Mouse (Mus musculus): ENCODE measurements around the gene Them5.

Them5 gene

GRCm38 (mm10) chr3:94372641-94373040 is 30.7 kb downstream of the Them5 start, which contains the start of gene Rorc:
TSS of gene Rorc (plus strand) at chr3:94372794.
- peak; percentile 86 for DNase-seq

DNA sequence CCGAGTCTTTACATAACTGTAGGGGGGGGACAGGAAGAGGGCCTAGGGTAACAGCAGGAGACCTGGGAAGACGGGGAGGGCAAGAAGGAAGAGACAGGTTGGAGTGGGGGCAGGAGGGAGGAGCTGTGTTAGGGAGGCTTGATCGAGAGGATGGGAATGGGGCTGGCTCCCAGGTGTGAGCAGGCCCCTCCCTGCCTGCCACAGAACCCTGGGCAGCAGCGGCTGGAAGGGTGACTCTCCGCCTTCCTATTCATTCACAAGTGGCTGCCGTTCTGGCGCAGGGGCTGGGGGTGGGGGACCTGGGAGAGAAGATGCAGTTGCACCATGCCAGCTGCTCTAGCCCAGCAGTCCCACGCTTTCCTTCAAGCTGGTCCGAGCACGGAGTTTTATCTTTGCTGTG is 31.2 kb downstream of the Them5 start:
- peak; percentile 51 for DNase-seq

DNA sequence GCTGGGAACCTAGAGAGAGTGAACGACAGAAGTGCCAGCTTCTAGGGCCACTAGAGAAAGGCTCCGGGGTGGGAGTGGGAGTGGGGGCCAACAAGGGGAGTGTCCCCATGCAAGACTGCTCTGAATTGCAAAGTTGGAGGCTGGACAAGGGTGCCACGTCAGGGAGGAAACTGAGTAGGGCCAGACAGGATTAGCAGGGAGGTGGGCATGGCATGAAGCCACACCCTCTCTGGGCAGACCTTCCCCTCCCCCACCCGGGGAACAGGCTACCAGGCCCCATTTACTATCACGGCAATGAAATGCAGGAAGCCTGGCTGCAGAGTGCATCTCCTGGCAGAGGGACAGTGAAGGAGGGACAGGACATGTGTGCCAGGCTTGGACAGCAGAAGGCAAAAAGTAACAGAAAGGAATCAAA is 31.7 kb downstream of the Them5 start:
- peak; percentile 83 for DNase-seq

GRCm38 (mm10) chr3:94374636-94375035 is 32.7 kb downstream of the Them5 start:
- peak; percentile 83 for DNase-seq

- DNase-seq: no peak
Observed at GRCm38 (mm10) chr3:94375146-94375545, 33.2 kb downstream of the Them5 start.

GRCm38 (mm10) chr3:94375861-94376260 is 34.0 kb downstream of the Them5 start:
- DNase-seq: no peak

- no peak for DNase-seq
Observed at GRCm38 (mm10) chr3:94377028-94377923, 35.4 kb downstream of the Them5 start.

- no peak for DNase-seq
Observed at GRCm38 (mm10) chr3:94379831-94380510, 38.1 kb downstream of the Them5 start.

- DNase-seq: no peak
Observed at GRCm38 (mm10) chr3:94382308-94382707, 40.4 kb downstream of the Them5 start.

DNA sequence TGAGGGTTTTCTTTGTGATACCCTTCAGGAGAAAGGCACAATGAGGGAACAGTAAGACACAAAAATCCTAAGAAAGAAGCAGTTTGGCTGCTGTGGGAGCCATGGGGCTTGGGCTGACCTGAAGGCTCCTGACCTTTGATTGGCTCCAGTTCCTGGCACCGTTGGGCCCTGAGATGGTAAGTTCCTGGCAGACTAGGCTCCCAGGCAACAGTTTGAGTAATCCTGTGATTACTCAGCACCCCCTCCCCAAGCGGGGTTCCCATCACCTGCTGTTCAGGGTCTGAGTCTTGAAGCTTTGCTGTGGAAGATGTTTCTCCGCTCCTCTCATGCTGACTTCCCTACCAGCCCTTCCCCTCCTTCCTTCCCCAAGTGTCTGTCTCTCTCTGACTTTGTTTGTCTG is 41.6 kb downstream of the Them5 start:
- DNase-seq: no peak

DNA sequence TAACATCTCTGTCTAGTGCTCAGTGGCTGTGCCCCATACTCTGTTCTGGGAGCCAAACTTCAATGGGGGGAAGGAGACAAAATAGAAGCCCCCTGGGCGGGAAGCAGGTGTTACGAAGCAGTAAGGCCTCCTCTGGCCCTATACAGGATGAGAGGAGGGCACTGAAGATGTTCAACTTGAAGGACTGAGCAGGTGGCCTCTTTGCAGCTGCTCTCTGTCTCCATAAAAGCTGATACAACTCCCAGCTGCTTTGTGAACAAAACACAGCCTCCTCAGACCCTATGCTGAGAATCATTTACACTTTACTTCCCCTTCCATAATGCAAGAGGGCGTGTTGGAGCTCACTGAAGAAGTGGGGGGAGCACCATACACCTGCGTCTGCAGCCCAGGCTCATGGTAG is 44.8 kb downstream of the Them5 start:
- no peak for DNase-seq

DNA sequence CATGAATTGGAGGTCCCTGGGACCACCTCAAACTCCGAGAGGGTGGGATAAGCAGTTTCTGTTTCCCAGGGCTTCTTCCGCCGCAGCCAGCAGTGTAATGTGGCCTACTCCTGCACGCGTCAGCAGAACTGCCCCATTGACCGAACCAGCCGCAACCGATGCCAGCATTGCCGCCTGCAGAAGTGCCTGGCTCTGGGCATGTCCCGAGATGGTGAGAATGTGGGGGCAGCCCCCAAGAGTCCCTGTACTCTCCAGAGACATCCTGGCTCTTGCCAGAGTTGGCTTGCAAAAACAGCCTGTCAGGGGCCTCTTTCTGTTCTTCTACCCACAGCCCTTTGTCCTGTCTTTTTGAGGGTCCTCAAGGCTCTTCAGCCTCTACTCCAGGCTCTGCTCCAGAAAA is 45.5 kb downstream of the Them5 start:
- DNase-seq: no peak

DNA sequence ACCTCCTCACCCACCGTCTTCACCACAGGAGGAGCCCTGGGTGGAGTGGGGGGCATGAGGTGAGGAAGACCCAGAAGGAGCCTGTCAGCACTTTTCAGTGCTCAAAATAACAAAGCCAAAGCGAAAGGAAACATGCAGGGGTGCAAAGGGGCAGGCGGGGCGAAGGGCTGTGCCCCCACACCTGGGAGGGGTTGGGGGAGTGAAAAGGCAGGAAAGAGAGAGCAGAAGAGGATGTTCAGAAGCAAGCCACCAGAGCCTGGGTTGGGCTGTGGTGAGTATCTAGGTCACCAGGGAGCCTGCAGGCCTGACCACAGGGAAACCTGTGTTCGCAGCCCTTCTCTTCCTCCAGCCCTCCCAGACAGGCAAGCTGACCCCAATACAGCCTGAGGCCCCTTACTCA is 46.1 kb downstream of the Them5 start:
- no peak for DNase-seq

- DNase-seq: no peak
Observed at GRCm38 (mm10) chr3:94389420-94389819, 47.5 kb downstream of the Them5 start.

- DNase-seq: no peak
Observed at GRCm38 (mm10) chr3:94391001-94391400, 49.1 kb downstream of the Them5 start.

- DNase-seq: no peak
Observed at GRCm38 (mm10) chr3:94392128-94392527, 50.2 kb downstream of the Them5 start.

GRCm38 (mm10) chr3:94393049-94393448 is 51.1 kb downstream of the Them5 start:
- DNase-seq: no peak

DNA sequence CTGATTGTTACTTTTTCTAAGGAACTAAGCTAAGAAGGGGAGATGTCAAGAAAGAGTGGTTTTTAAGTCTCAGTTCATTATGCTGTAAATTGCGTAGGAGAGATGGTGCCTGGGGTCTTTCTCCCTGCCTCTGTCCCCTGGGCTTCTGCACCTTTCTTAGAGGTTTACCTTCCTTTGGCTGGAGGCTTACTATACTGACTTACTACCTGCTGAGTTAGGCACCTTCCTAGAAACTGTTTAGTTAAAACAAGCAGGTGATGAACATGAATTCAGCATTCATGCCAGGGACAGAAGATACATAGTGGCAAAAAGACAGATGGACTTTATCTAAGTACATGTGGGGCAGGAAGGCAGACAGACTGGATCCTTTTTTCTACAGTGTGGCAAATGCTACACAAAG is 54.4 kb downstream of the Them5 start:
- DNase-seq: no peak

GRCm38 (mm10) chr3:94396851-94397250 is 55.0 kb downstream of the Them5 start:
- no peak for DNase-seq

Measured in kidney, postnatal 14 days (tissue).